Mouse (Mus musculus) MN1 (cell line): ENCODE data around the gene Chst1.

Experiments used
- DNase-seq: peaks from one replicate; pipeline ENCODE4 v3.0.0-alpha.2; 2016; ENCODE audit warnings: low spot score

Chst1 gene

DNA sequence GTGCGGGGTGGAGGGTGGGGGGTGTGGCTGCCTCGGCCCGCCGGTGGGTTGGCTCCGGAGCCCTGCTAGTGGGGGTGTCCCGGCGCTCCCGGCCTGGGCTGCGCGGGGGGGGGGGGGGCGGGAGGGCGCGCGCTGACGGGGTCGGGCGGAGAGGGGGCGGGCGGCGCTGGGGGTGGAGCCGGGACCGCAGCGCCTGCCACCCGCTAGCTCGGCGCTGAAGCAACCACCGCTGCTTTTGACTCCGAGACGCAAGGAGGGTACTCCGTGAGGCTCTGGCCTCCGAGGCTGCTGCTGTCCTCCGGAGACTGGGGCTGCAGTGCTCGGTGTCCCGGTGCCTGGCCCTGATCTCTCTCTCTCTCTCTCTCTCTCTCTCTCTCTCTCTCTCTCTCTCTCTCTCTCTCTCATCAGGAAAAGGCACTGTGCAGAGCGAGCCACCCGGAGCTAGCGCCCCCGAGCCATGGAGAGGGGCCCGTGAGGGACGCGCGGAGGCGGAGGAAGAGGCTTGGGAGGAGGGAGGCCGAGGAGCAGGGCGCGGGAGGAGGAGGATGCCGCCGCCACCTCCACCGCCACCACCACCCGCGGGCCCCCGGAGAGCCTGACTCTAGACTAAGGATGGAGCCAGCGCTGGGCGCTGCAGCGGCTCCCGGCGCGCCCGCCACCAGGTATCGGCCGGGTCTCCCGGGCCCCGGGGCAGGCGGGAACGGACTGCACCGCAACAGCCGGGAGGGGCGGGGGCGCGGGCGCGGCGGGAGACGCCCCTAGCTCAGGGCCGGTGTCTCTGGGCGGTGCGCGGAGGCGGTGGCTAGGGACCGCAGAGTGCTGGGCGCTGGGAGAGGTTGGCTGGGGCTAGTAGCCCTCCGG is at the start of gene Chst1:
Gene Chst1 (plus strand): TSS at position 221 of the 861 bp plus-strand sequence.
- no peak for DNase-seq

DNA sequence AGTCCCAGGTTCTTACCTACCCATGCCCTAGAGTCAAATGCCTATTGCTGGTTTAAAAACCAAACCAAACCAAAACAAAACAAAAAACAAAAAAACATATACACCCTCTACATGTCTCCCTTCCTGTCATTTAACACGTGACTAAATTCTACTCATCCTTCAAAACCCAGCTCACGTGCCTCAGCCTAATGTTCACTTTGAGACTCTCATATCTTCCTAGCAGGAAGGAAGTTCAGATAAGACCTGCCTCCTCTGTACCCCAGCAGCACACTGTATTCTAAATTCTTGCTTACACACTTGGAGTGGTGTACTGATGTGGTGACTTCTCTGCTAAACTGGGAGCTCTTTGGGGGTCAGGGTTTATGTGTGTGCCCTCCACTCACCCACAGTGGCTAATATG is 49.5 kb upstream of the Chst1 start:
- no peak for DNase-seq

GRCm38 (mm10) chr2:92554536-92554935 is 45.0 kb upstream of the Chst1 start:
- DNase-seq: no peak

DNA sequence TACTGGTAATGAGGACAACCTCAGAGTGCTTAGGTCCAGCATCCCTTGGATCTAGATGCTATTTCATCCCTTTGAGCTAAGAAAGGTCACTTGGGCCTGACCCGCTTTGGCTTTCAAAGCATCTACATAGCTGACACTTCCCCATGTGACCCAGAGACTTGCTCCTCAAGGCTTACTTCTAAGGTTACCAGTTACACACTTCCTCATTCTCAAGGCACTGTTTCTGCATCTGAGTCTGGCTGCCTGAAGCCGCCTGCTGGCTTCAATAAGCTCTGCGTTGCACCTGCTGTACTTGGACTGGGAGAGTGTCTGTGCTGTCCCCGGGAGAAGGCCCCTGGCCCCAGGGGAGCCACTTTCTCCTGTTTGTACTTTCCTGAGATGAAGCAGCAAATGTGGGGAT is 36.6 kb upstream of the Chst1 start:
- DNase-seq: no peak

GRCm38 (mm10) chr2:92570623-92571022 is 28.9 kb upstream of the Chst1 start:
- DNase-seq: no peak

GRCm38 (mm10) chr2:92577824-92578223 is 21.7 kb upstream of the Chst1 start:
- no peak for DNase-seq

DNA sequence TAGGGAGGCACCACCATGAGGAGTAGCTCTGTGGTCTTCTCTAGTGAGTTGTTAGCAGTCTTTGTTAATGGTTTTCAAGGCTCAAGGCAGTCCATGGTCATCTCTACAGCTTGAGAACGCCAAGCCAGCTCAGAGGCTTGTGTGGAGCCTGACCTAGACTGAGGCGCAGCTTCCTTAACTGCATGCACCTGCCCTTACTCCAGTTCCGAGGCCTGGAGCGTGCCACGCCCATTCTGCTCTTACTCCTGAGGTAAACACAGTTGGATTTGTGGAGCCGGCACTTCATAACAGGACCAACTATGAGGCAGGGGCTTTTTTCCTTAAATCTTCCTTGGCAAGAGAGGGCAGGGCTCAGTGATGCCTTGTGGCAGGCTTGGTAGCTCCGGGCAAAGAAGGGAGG is 18.2 kb upstream of the Chst1 start:
- DNase-seq: no peak

DNA sequence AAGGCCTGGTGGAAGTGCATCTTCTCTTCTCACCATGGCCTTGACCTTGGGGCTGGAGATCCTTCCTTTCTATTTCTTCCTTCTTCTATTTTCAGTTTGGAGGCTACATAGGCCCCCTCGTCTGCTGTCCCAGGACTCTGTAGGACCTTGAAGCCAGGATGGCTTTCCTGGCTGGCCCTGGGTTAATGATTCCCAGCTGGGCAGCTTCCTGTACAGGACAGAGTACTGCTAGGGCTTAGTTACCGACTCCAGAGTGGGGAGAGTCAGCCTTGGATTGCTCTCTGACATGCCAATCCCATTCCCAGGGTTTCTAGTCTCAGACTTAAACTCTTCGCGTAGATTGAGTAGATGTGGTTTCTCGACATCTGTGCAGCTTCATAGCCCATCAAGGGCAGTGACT is 16.9 kb upstream of the Chst1 start:
- no peak for DNase-seq

DNA sequence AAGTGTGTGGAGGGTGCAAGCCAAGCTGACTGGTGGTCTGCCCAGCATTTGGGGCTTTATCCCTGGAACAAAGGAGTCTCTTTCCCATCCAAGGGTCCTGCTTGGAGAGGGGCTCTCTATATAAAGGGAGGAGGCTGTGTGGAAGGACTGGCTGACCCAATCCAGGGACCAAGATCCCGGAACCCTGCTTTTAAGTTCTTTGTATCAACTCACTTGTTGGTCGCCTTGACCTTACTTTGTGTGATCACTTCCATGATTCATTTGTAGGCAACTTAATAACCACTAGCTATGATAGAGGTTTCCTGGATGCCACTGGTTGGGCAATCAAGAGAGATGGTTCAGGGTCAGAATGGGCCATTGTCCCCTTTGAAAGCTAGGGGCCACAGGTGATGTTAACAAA is 11.7 kb upstream of the Chst1 start:
- DNase-seq: no peak

- no peak for DNase-seq
These were observed 4.4 kb upstream of the Chst1 start for GRCm38 (mm10) chr2:92594929-92595730.

DNA sequence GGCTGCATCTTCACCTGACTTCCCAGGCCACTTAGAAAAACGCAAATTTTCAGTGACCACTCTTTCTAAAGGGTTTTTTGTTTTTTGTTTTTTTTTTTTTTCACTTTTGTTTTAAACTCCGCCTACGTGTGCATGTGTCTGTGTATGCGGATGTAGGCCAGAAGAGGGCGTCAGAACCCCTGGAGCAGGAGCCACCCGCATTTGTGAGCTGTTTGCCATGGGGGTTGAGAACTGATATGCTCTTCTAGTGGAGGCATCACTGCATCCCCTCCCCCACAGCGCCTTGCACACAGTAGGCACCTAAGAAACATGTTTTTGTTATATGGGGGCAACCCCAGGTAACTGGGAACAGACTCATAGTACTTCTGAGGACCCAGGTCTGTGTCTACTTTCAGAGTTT is 2.2 kb upstream of the Chst1 start:
- no peak for DNase-seq

DNA sequence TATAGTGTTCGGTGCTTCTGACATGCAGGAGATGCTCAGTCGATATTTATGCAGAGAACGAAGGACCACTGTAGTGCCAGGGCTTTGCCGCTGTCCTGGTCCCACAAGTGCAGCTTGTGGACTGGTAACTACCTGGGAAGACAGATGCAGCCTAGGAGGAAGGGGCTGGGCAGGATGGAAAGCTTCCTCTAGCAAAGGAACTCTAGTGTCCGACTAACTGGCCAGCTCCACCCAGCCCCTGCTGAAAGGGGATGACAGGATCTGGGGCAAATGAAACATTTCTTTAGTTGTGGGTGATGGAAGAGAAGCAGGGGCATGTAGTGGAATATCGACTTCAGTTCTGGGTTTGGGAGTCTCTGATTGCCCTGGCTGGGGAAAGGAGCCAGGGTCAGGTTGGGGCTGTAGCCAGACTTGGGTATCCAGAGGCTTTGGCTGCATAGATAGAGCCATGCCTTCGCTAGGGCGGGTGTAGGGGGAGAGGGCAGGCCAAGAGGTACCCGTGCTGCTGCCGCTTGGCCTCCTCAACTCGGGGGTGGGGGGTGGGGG is 493 bp upstream of the Chst1 start:
- DNase-seq: no peak

- no peak for DNase-seq
These were observed 802 bp downstream of the Chst1 start for GRCm38 (mm10) chr2:92600348-92600670.

GRCm38 (mm10) chr2:92601246-92601645 is 1.7 kb downstream of the Chst1 start:
- DNase-seq: no peak

DNA sequence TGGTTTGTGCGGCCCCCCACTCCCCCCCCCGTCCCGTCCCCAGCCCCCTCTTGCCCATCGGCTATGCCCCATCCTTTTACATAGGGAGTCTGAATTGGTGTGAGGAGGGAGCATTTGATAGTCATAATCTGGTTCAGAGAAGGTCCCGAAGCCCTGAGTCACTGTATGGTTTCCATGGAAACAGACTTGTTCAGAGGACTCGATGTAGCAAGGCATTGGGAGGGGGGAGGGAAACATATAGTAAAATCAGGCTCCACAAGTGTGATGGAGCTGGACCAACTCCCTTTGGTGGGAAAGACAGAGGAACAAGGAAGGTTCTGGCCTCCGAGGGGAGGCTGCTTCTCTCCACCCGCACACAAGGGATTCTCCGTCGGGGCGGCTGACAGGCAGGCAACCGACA is 2.6 kb downstream of the Chst1 start:
- DNase-seq: no peak

- peak; percentile 8 for DNase-seq
These were observed 4.1 kb downstream of the Chst1 start for GRCm38 (mm10) chr2:92603591-92603990.

DNA sequence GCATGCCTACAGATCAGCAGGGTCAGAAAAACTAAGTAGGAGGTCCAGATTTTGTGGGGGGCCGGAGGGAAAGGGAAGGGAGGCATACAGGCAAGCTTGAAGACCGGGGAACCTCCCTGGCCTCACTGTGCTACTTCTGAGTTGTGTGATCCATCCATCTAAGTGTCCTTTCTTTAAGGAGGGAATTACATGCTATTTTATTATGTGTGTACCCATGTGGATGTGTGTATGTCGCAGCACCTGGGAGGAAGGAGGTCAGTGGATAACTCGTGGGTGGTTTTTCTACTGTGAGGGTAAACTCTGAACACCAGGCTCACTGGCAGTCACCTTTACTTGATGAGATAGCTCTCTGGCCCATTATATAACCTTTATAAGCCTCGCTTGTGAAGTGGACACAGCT is 5.1 kb downstream of the Chst1 start:
- DNase-seq: no peak

- no peak for DNase-seq
These were observed 6.5 kb downstream of the Chst1 start for GRCm38 (mm10) chr2:92605995-92606394.

GRCm38 (mm10) chr2:92607153-92607552 is 7.6 kb downstream of the Chst1 start:
- DNase-seq: no peak

- DNase-seq: no peak
These were observed 8.1 kb downstream of the Chst1 start for GRCm38 (mm10) chr2:92607592-92607991.

DNA sequence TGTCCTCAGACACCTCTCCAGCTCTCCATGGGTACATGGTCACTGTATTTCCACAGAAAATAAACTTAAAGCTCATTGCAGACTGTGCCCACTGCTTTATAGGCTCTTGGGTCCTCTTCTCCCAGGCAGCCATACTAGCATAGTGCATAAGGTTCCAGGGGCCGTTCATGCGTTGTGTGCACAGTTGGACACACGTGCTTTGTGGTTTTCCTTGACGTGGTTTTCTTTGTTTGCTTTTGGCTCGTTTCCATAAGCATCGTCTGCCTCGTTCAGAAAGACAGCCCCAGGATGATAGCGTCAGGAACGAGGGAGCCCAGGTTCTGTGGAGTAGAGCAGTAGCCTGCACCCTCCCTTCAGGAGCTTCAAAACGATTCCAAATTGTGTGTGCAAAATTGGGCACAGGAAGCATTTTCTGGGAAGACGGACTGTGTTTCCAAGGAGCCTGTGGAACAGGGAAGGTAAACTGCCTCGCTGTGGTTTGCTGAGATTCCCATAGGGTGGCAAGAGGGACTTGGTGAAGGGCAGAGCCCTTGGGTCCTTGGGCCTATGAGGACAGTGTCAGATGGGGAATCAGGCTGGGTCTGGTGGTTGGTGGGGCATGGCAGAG is 8.6 kb downstream of the Chst1 start:
- no peak for DNase-seq

DNA sequence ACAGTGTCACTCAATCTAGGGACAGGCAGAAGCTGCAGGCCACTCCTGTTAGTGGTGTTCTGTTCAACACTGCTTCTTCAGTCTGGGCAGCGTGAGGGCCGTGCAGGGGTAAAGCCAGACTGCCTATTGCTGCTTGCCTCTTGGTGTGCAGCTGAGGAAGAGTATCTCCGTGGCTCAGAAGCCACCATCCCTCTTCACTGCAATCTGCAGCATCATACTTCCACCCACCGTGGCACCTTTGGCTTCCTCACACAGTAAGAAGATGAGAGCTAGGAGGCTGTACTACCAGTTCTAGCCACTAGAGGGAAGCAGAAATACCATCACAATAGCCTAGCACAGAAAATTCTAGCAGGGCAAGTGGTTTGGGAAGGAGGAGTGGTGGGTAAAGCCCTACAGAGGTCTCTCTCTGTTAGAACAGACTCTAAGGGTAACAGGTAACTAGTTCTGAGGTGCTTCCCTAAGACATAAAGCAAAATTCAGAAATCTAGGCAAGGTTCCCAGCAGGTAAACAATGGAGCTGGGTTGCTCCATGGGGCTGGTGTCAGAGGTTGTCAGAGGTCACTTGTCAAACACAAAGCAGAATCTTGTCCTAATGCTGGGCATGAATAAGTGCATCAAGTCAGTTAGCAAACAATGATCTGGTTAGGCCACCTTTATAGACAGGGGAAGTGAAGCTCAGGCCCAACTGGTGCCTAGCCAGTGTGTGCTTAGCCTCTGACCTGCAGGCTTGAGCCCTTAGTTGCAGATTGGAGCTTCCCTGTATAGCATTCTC is 9.5 kb downstream of the Chst1 start:
- DNase-seq: peak; percentile 41
